Mouse (Mus musculus): ENCODE results near the gene Nfe2l3.

GRCm38 (mm10) chr6:51416433-51416832 lies 16.0 kb upstream of the Nfe2l3 start:
- no peak for TF ChIP-seq CTCF (IDR thresholded peaks at IDR 0.05; ENCODE audit: borderline replicate concordance, insufficient read depth, low read depth, low read length)
- TF ChIP-seq POLR2A (IDR thresholded peaks at IDR 0.05; ENCODE audit: borderline replicate concordance, insufficient read depth, low read length), result no peak
